Mouse (Mus musculus): ENCODE data around the gene Smim12. TPM values are rescaled to one million over a fixed set of nuclear protein-coding genes. Genes with fewer than 3 reads are reported as not detected.

The Smim12 gene
- polyA plus RNA-seq, 1 experiment from 2014 or later, result 29.1 TPM

DNA sequence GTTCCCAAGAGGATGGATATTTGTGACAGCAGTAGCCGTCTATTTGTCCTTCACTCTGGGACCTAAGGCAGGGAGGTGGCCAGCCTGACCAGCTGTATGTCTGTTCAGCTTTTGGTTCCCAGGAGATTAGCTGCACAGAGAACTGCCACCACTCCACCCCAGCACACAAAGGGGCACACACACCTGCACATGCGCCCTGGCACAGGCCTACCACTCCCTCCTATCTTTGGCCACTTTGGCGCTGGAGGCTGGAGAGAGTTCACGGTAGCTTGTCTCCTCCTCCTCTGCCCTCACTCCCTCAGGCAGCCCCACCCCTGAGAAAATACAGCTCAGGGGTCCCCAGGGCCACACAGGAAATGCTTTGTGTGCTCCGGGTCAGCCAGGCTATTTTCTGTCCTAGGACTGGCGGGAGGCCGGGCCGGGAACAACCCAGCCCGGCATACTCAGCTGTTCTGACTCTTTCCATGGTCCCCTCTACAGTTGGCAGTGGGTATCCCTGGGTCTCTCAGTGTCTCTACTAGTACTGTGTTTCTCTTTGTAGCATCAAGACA is 34.9 kb downstream of the Smim12 start:
- no peak overlapping the region for H3K4me2 ChIP-seq
- no peaks in the 10 kb centered on the region for H3K27me3 ChIP-seq
- no peak overlapping the region for H3K4me3 ChIP-seq (replicated peaks)
- H3K4me1 ChIP-seq (replicated peaks), result no peaks in the 10 kb centered on the region
- no peak overlapping the region for H3K27ac ChIP-seq
- H3K36me3 ChIP-seq, result no peaks in the 10 kb centered on the region
- no peak overlapping the region for H3K9ac ChIP-seq
- DNase-seq (no peak), ATAC-seq (ENCODE audit: low read depth) (no peak)
- 42% methylated on average over 9 of the region's 9 CpGs for WGBS (ENCODE audit: insufficient replicate concordance)
- no peaks in the 10 kb centered on the region for H3K9me3 ChIP-seq (replicated peaks)

DNA sequence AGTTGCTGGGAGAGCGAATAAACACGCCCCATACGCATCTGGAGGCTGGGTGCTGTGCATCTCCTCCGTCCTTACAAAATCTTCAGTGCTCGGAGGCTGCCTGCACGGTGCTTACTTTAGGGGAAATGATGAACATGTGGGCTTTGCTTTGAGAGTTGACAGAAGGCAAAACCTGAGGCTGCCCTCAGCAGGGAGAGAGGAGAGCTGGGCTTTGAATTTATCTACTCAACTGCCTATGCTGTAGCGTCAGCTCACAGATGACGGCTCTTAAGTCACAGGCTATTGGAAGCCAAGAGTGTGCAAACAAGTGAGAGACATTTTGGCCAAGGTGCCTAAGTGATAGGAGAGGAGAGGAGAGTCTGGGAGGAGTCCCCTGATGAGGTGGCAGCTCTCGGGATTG is 35.7 kb downstream of the Smim12 start:
- Histone ChIP-seq H3K9me3 (replicated peaks) (no peaks in the 10 kb centered on the region), H3K4me2 (no peak overlapping the region), H3K4me1 (replicated peaks) (no peaks in the 10 kb centered on the region), H3K27me3 (no peaks in the 10 kb centered on the region), H3K36me3 (no peaks in the 10 kb centered on the region), H3K4me3 (replicated peaks) (no peak overlapping the region), H3K9ac (no peak overlapping the region), H3K27ac (no peak overlapping the region)
- no peak for DNase-seq
- ATAC-seq (ENCODE audit: low read depth), result no peak
- 74% methylated on average over 9 of the region's 9 CpGs for WGBS (ENCODE audit: insufficient replicate concordance)

DNA sequence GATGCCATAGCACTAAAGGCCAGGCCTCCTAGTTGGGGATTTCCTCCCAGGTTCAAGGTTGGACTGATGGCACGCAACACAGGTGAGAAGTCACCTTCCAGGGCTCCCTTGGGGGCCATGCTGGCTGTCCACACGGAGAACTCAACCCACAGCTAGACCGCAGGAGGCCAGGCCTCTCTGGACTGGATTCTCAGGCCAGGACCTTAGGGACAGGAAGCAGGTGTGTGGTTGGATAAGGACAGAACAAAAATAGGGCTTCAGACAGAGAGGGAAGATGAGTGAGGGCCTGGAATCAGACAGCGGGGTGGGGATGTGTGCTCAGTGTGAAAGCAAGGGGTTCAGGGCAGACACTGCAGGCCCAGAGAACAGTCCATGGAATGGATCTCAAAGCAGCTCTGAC is 43.3 kb downstream of the Smim12 start:
- Histone ChIP-seq H3K27ac (no peak overlapping the region), H3K9me3 (replicated peaks) (no peaks in the 10 kb centered on the region), H3K4me2 (no peak overlapping the region), H3K4me1 (replicated peaks) (no peaks in the 10 kb centered on the region), H3K9ac (no peak overlapping the region), H3K27me3 (no peaks in the 10 kb centered on the region), H3K36me3 (no peaks in the 10 kb centered on the region), H3K4me3 (replicated peaks) (no peak overlapping the region)
- WGBS (ENCODE audit: insufficient replicate concordance), result 28% methylated on average over 4 of the region's 4 CpGs
- no peak for ATAC-seq (ENCODE audit: low read depth)
- DNase-seq, result no peak

DNA sequence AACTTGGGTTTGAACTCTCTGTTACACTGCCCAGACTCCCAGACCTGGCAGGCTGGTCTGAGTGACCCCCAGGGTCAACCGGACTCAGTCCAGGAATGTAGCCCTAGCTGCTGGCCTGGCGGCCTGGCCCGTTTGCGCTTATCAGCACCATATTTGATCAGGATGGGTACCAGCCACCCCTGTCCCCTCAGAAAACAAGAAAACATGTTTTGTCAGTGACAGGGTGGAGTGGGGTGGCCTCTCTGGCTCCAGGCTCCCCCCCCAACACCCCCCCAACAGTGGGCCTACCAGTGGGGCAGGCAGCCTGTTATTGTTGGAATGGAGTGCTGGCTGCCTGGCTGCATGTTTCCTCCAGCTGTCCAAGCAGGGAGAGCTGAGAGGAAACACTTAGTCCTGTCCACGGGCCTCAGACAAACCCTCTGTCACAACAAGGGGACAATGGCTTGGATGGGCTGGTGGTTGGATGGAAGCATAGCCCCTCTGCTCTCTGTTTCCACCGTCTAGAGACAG is 45.5 kb downstream of the Smim12 start:
- H3K9ac ChIP-seq, result no peak overlapping the region
- ATAC-seq (ENCODE audit: low read depth) (no peak), DNase-seq (no peak)
- H3K27me3 ChIP-seq, result no peaks in the 10 kb centered on the region
- H3K4me3 ChIP-seq (replicated peaks), result no peak overlapping the region
- H3K4me1 ChIP-seq (replicated peaks), result no peaks in the 10 kb centered on the region
- H3K36me3 ChIP-seq, result no peaks in the 10 kb centered on the region
- H3K27ac ChIP-seq, result no peak overlapping the region
- no peaks in the 10 kb centered on the region for H3K9me3 ChIP-seq (replicated peaks)
- H3K4me2 ChIP-seq, result no peak overlapping the region
- 50% methylated on average over 6 of the region's 6 CpGs for WGBS (ENCODE audit: insufficient replicate concordance)

DNA sequence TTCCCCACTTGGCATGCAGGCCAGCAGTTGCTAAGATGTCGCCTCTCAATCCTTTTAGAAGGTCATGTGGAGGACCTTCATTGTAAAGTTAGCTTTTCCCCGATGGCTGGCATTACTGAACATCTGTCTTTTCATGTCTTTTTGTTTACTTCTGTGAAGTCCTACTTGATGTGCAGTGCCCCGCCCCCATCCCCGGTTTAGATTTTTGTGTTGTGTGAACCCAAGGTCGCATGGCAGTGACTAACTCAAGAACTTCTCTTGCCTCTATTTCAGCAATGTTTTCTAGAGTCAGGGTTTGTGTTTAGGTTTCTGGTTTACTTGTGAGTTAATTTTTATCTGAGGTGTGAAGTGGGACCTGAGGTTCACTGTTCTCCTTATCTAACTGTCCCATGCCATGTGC is 49.0 kb downstream of the Smim12 start:
- H3K9me3 ChIP-seq (replicated peaks), result no peaks in the 10 kb centered on the region
- ATAC-seq (ENCODE audit: low read depth), result no peak
- no peaks in the 10 kb centered on the region for H3K27me3 ChIP-seq
- H3K9ac ChIP-seq, result no peak overlapping the region
- no peak overlapping the region for H3K4me3 ChIP-seq (replicated peaks)
- 61% methylated on average over 5 of the region's 5 CpGs for WGBS (ENCODE audit: insufficient replicate concordance)
- H3K4me2 ChIP-seq, result no peak overlapping the region
- no peaks in the 10 kb centered on the region for H3K4me1 ChIP-seq (replicated peaks)
- H3K27ac ChIP-seq, result no peak overlapping the region
- no peak for DNase-seq
- H3K36me3 ChIP-seq, result no peaks in the 10 kb centered on the region

Other genes starting within 250 kb of the Smim12 start
- 35.2 and 39.2 TPM in 2 replicates for gene Sfpq, start 222.5 kb upstream of the Smim12 start, polyA plus RNA-seq (2015; fragmentation: Nextera tagmentation; extraction: Ambion mirVana)
- 10.4 and 14.6 TPM in 2 replicates for gene Zmym1, start 182.6 kb upstream of the Smim12 start, polyA plus RNA-seq (2015; fragmentation: Nextera tagmentation; extraction: Ambion mirVana)
- 3.4 and 5.0 TPM in 2 replicates for gene Zmym6, start 166.4 kb upstream of the Smim12 start, polyA plus RNA-seq (2015; fragmentation: Nextera tagmentation; extraction: Ambion mirVana)
- 6.8 and 7.8 TPM in 2 replicates for gene Tmem35b, start 120.1 kb upstream of the Smim12 start, polyA plus RNA-seq (2015; fragmentation: Nextera tagmentation; extraction: Ambion mirVana)
- gene Dlgap3, start 74.6 kb upstream of the Smim12 start, polyA plus RNA-seq (2015; fragmentation: Nextera tagmentation; extraction: Ambion mirVana), result 0.17 and 0.22 TPM in 2 replicates
- 2.6 and 2.8 TPM in 2 replicates for gene Gja4, start 70.3 kb downstream of the Smim12 start, polyA plus RNA-seq (2015; fragmentation: Nextera tagmentation; extraction: Ambion mirVana)
- 0.08 and 0.09 TPM in 2 replicates for gene Gjb3, start 87.1 kb downstream of the Smim12 start, polyA plus RNA-seq (2015; fragmentation: Nextera tagmentation; extraction: Ambion mirVana)
- gene Gjb4, start 110.3 kb downstream of the Smim12 start, polyA plus RNA-seq (2015; fragmentation: Nextera tagmentation; extraction: Ambion mirVana), result not detected in 2 replicates
- gene Gjb5, start 114.4 kb downstream of the Smim12 start, polyA plus RNA-seq (2015; fragmentation: Nextera tagmentation; extraction: Ambion mirVana), result 0.06 and 0.19 TPM in 2 replicates

Measured in liver, embryonic 13.5 days (tissue).